Mouse (Mus musculus) small intestine, adult 10 weeks (tissue): ENCODE results near the gene Gm17660. TPM values are rescaled to one million over a fixed set of nuclear protein-coding genes. Genes with fewer than 3 reads are reported as not detected.

ENCODE experiments used
- polyA plus RNA-seq: library from polyadenylated mRNA; stranded (reverse); fragments of 350-450 nt; fragmentation: Illumina TruSeq; extraction: RNeasy Lipid Tissue Mini Kit (QIAGEN cat#74804); gene quantifications from one replicate; pipeline ENCODE4 v1.2.3, GENCODE M21; 2014; ENCODE audit warnings: low replicate concordance

Gene Gm17660
- polyA plus RNA-seq: not detected

DNA sequence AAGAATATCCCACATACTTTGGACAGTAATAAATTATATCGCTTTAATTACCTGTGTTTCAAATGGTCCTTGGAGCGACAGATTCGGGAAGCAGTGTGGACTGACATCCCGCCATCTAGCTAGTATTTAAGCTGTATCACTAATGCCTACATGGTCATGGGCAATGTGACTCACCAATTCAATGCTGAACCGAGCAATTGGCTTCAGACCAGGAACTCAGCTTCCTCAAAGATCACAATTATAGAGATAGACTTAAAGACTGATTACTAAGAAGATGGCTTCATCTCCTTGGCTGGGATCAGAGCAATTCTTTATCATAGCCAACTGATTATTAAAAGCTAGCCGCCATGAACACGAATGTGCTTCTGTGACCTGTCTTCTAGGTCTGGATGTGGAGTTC lies at the start of gene Gm17660:
Gene Gm17660, minus strand, starts transcription at position 101 of the 400 bp plus-strand sequence.

GRCm38 (mm10) chr5:104113491-104114172 lies 36.2 kb upstream of the Gm17660 start, which contains the start of gene Sparcl1:
TSS of gene Sparcl1 (minus strand) at chr5:104113733.

GRCm38 (mm10) chr5:104046256-104047199 lies 30.9 kb downstream of the Gm17660 start, which contains the start of gene Nudt9:
TSS of gene Nudt9 (plus strand) at chr5:104046306.

GRCm38 (mm10) chr5:104021597-104022378 lies 55.6 kb downstream of the Gm17660 start, which contains the start of gene Hsd17b11:
TSS of gene Hsd17b11 (minus strand) at chr5:104021919.

Other genes with a start within 250 kb of the Gm17660 start
- 0.78 TPM for gene Klhl8, start 166.3 kb downstream of the Gm17660 start, polyA plus RNA-seq
- 137 TPM for gene Hsd17b13, start 100.2 kb downstream of the Gm17660 start, polyA plus RNA-seq
- gene Hsd17b11, start 55.7 kb downstream of the Gm17660 start, polyA plus RNA-seq: 536 TPM
- gene Nudt9, start 31.3 kb downstream of the Gm17660 start, polyA plus RNA-seq: 8.6 TPM
- 116 TPM for gene Sparcl1, start 36.1 kb upstream of the Gm17660 start, polyA plus RNA-seq
- not detected for gene Dspp, start 93.1 kb upstream of the Gm17660 start, polyA plus RNA-seq
- gene Dmp1, start 125.0 kb upstream of the Gm17660 start, polyA plus RNA-seq: 0.15 TPM
- gene Ibsp, start 221.6 kb upstream of the Gm17660 start, polyA plus RNA-seq: 0.85 TPM
- gene Mepe, start 247.7 kb upstream of the Gm17660 start, polyA plus RNA-seq: not detected